Mouse (Mus musculus): ENCODE results near the gene Dzip1.

GRCm38 (mm10) chr14:118850696-118851035 lies 74.6 kb downstream of the Dzip1 start:
- TF ChIP-seq CTCF (IDR thresholded peaks at IDR 0.05; ENCODE audit: extremely low read depth, insufficient read depth, insufficient read length, insufficient replicate concordance): no peak
- TF ChIP-seq POLR2A (IDR thresholded peaks at IDR 0.05; ENCODE audit: low read depth, low read length): no peak
